Mouse (Mus musculus) heart, postnatal 0 days (tissue): ENCODE measurements at regions not wholly inside any gene's neighbourhood (a gene's known extent, or its start where the extent isn't known, plus 50 kb on each side); places are given as distances from the start of the nearest gene placed in this dataset.

Experiments used
- CTCF ChIP-seq: IDR thresholded peaks from 2 replicates; pipeline ENCODE4 v1.5.1; 2016; ENCODE audit warnings: antibody characterized with exemption, control low read depth, low read depth
- EP300 ChIP-seq: IDR thresholded peaks from 2 replicates; pipeline ENCODE4 v1.6.1; 2016; ENCODE audit warnings: antibody characterized with exemption, low read depth

- TF ChIP-seq CTCF (no peak), EP300 (no peak)
Measured at GRCm38 (mm10) chr7:136137831-136138602, 421.9 kb upstream of the Mki67 start.
